Mouse (Mus musculus) small intestine, adult 2 months (tissue): ENCODE measurements around the gene Bmp8b.

Experiments used
- CTCF ChIP-seq: fragments of 200-500 bp; IDR thresholded peaks from 2 replicates; pipeline ENCODE4 v1.5.1; 2012; ENCODE audit warnings: low read depth, mild to moderate bottlenecking, control low read depth, inconsistent platforms, low read length, moderate library complexity, mixed read lengths; ENCODE audit not compliant: insufficient replicate concordance, insufficient read length; ENCODE audit errors: extremely low read depth
- POLR2A ChIP-seq: fragments of 200-500 bp; IDR thresholded peaks from 2 replicates; pipeline ENCODE4 v1.6.1; 2012; ENCODE audit warnings: low read depth, mild to moderate bottlenecking, control low read depth, inconsistent platforms, low read length, moderate library complexity

GRCm38 (mm10) chr4:123061744-123062143, 43.2 kb upstream of the Bmp8b start:
- TF ChIP-seq CTCF (no peak), POLR2A (no peak)
